Mouse (Mus musculus) embryonic stem cell, embryonic (primary cell): ENCODE measurements at regions not wholly inside any gene's neighbourhood (a gene's known extent, or its start where the extent isn't known, plus 50 kb on each side); places are given as distances from the start of the nearest gene placed in this dataset.

Experiments used
- CTCF ChIA-PET, 4 experiments: fragments of 300-600 bp in 2 of 4; fragments of 350-600 bp in 2 of 4; sonication (Branson Sonifier 250); formaldehyde crosslinking; loops; one replicate each; lab custom pipeline; 2022; ENCODE audit warnings: inconsistent platforms in 2 of 4; lab: Charles Lee
- POLR2A ChIA-PET, 4 experiments: fragments of 300-600 bp in 2 of 4; fragments of 350-600 bp in 2 of 4; sonication (Branson Sonifier 250); formaldehyde crosslinking; loops; one replicate each; lab custom pipeline; 2022; ENCODE audit warnings: antibody characterized with exemption in 4 of 4, inconsistent platforms in 1 of 4; lab: Charles Lee

GRCm38 (mm10) chr2:159646595-159646994, 687.4 kb downstream of the Gm826 start:
- CTCF ChIA-PET, result no interaction called here
- POLR2A ChIA-PET, result interaction anchor here in 2 of 4 experiments (0.6 to 0.7 kb wide), 3 partner anchors 9 to 1143 kb away, joined by 3 to 6 read pairs (median 4); no protein-coding TSS in a partner anchor

GRCm38 (mm10) chr2:159652243-159652642, 681.7 kb downstream of the Gm826 start:
- CTCF ChIA-PET, result interaction anchor here in 1 of 4 experiments (0.6 kb wide), 1 partner anchor 704 kb away, joined by 3 read pairs; no protein-coding TSS in a partner anchor
- POLR2A ChIA-PET, result no interaction called here

GRCm38 (mm10) chr2:159676845-159677244, 657.1 kb downstream of the Gm826 start:
- ChIA-PET POLR2A (no interaction called here), CTCF (no interaction called here)

GRCm38 (mm10) chr2:159680641-159681040, 653.3 kb downstream of the Gm826 start:
- CTCF ChIA-PET, result no interaction called here
- POLR2A ChIA-PET, result no interaction called here

GRCm38 (mm10) chr2:159703100-159703499, 630.9 kb downstream of the Gm826 start:
- CTCF ChIA-PET, result no interaction called here

GRCm38 (mm10) chr2:159708141-159708540, 625.8 kb downstream of the Gm826 start:
- CTCF ChIA-PET, result interaction anchor here in 1 of 4 experiments (0.5 kb wide), 1 partner anchor 1176 kb away, joined by 6 read pairs; no protein-coding TSS in a partner anchor
- POLR2A ChIA-PET, result no interaction called here

More at GRCm38 (mm10) chr2:159703100-159703499, 630.9 kb downstream of the Gm826 start:
- POLR2A ChIA-PET, result interaction anchor here in 1 of 4 experiments (0.6 kb wide), 1 partner anchor 295 kb away, joined by 5 read pairs; no protein-coding TSS in a partner anchor

- ChIA-PET CTCF (no interaction called here), POLR2A (no interaction called here)
Observed at GRCm38 (mm10) chr2:159714633-159715032, 619.3 kb downstream of the Gm826 start.

GRCm38 (mm10) chr2:159718738-159719137, 615.2 kb downstream of the Gm826 start:
- ChIA-PET POLR2A (no interaction called here), CTCF (no interaction called here)

- POLR2A ChIA-PET, result interaction anchor here in 1 of 4 experiments (0.6 to 0.7 kb wide), 2 partner anchors 30 to 405 kb away, joined by 5 to 8 read pairs; no protein-coding TSS in a partner anchor
- CTCF ChIA-PET, result no interaction called here
Observed at GRCm38 (mm10) chr2:159725158-159726076, 608.5 kb downstream of the Gm826 start.

- POLR2A ChIA-PET, result no interaction called here
Observed at GRCm38 (mm10) chr2:159729301-159729700, 604.7 kb downstream of the Gm826 start.

GRCm38 (mm10) chr2:159730221-159730620, 603.7 kb downstream of the Gm826 start:
- ChIA-PET POLR2A (no interaction called here), CTCF (no interaction called here)

More at GRCm38 (mm10) chr2:159729301-159729700, 604.7 kb downstream of the Gm826 start:
- CTCF ChIA-PET, result no interaction called here

- ChIA-PET POLR2A (no interaction called here), CTCF (no interaction called here)
Observed at GRCm38 (mm10) chr2:159731305-159731704, 602.7 kb downstream of the Gm826 start.

- CTCF ChIA-PET, result no interaction called here
- POLR2A ChIA-PET, result no interaction called here
Observed at GRCm38 (mm10) chr2:159732413-159732812, 601.5 kb downstream of the Gm826 start.

GRCm38 (mm10) chr2:159734576-159734975, 599.4 kb downstream of the Gm826 start:
- ChIA-PET POLR2A (no interaction called here), CTCF (no interaction called here)

- ChIA-PET CTCF (no interaction called here), POLR2A (interaction anchor here in 2 of 4 experiments (0.5 to 0.6 kb wide), 2 partner anchors 381 to 1199 kb away, joined by 3 read pairs; no protein-coding TSS in a partner anchor)
Observed at GRCm38 (mm10) chr2:159755541-159756011, 578.4 kb downstream of the Gm826 start.

GRCm38 (mm10) chr2:159760806-159761205, 573.2 kb downstream of the Gm826 start:
- ChIA-PET CTCF (no interaction called here), POLR2A (no interaction called here)

GRCm38 (mm10) chr2:159763115-159763514, 570.8 kb downstream of the Gm826 start:
- POLR2A ChIA-PET, result no interaction called here
- CTCF ChIA-PET, result no interaction called here
